Mouse (Mus musculus): ENCODE results near the gene Zc3h10. TPM values are rescaled to one million over a fixed set of nuclear protein-coding genes. Genes with fewer than 3 reads are reported as not detected.

Gene Zc3h10
- polyA plus RNA-seq (2015; fragmentation: Nextera tagmentation; extraction: Ambion mirVana) = 6.2 and 7.0 TPM in 2 replicates

GRCm38 (mm10) chr10:128547361-128548032 lies at the start of gene Zc3h10:
Zc3h10 (minus strand) TSS chr10:128547774.

GRCm38 (mm10) chr10:128589464-128590192 lies 42.1 kb upstream of the Zc3h10 start, which contains the start of gene Erbb3:
Erbb3 (minus strand) TSS chr10:128589652.

GRCm38 (mm10) chr10:128565788-128566531 lies 18.4 kb upstream of the Zc3h10 start, which contains the start of gene Pa2g4:
Pa2g4 (minus strand) TSS chr10:128565987.

GRCm38 (mm10) chr10:128548947-128549681 lies 1.5 kb upstream of the Zc3h10 start, which contains the start of gene Rpl41:
Rpl41 (minus strand) TSS chr10:128549305.

GRCm38 (mm10) chr10:128525671-128526308 lies 21.8 kb downstream of the Zc3h10 start, which contains the start of gene Esyt1:
Esyt1 (minus strand) TSS chr10:128525871.

GRCm38 (mm10) chr10:128498590-128498989 lies 49.0 kb downstream of the Zc3h10 start, which contains the start of gene Myl6b:
Myl6b (minus strand) TSS chr10:128498685.

GRCm38 (mm10) chr10:128493695-128494666 lies 53.6 kb downstream of the Zc3h10 start, which contains the start of gene Myl6:
Myl6 (minus strand) TSS chr10:128494145.

Other genes starting within 250 kb of the Zc3h10 start
- 0.16 TPM in 1 of 2 replicates, not detected in the other for gene Il23a, start 249.0 kb downstream of the Zc3h10 start, polyA plus RNA-seq (2015; fragmentation: Nextera tagmentation; extraction: Ambion mirVana)
- 16.4 and 18.3 TPM in 2 replicates for gene Pan2, start 244.4 kb downstream of the Zc3h10 start, polyA plus RNA-seq (2015; fragmentation: Nextera tagmentation; extraction: Ambion mirVana)
- 115 and 130 TPM in 2 replicates for gene Cnpy2, start 225.3 kb downstream of the Zc3h10 start, polyA plus RNA-seq (2015; fragmentation: Nextera tagmentation; extraction: Ambion mirVana)
- gene Cs, start 210.0 kb downstream of the Zc3h10 start, polyA plus RNA-seq (2015; fragmentation: Nextera tagmentation; extraction: Ambion mirVana) = 101 and 112 TPM in 2 replicates
- gene Coq10a, start 178.8 kb downstream of the Zc3h10 start, polyA plus RNA-seq (2015; fragmentation: Nextera tagmentation; extraction: Ambion mirVana) = 9.0 and 9.1 TPM in 2 replicates
- gene Ankrd52, start 170.7 kb downstream of the Zc3h10 start, polyA plus RNA-seq (2015; fragmentation: Nextera tagmentation; extraction: Ambion mirVana) = 6.4 and 6.5 TPM in 2 replicates
- gene Slc39a5, start 146.5 kb downstream of the Zc3h10 start, polyA plus RNA-seq (2015; fragmentation: Nextera tagmentation; extraction: Ambion mirVana) = 0.08 and 0.12 TPM in 2 replicates
- 48.7 and 52.0 TPM in 2 replicates for gene Nabp2, start 136.3 kb downstream of the Zc3h10 start, polyA plus RNA-seq (2015; fragmentation: Nextera tagmentation; extraction: Ambion mirVana)
- gene Rnf41, start 136.1 kb downstream of the Zc3h10 start, polyA plus RNA-seq (2015; fragmentation: Nextera tagmentation; extraction: Ambion mirVana) = 13.7 and 17.6 TPM in 2 replicates
- 22.0 and 26.1 TPM in 2 replicates for gene Smarcc2, start 88.5 kb downstream of the Zc3h10 start, polyA plus RNA-seq (2015; fragmentation: Nextera tagmentation; extraction: Ambion mirVana)
- gene Myl6, start 53.6 kb downstream of the Zc3h10 start, polyA plus RNA-seq (2015; fragmentation: Nextera tagmentation; extraction: Ambion mirVana) = 807 and 844 TPM in 2 replicates
- gene Myl6b, start 49.1 kb downstream of the Zc3h10 start, polyA plus RNA-seq (2015; fragmentation: Nextera tagmentation; extraction: Ambion mirVana) = 3.4 and 3.7 TPM in 2 replicates
- gene Esyt1, start 21.9 kb downstream of the Zc3h10 start, polyA plus RNA-seq (2015; fragmentation: Nextera tagmentation; extraction: Ambion mirVana) = 19.0 and 22.8 TPM in 2 replicates
- 3,867 and 4,026 TPM in 2 replicates for gene Rpl41, start 1.5 kb upstream of the Zc3h10 start, polyA plus RNA-seq (2015; fragmentation: Nextera tagmentation; extraction: Ambion mirVana)
- 154 and 167 TPM in 2 replicates for gene Pa2g4, start 18.2 kb upstream of the Zc3h10 start, polyA plus RNA-seq (2015; fragmentation: Nextera tagmentation; extraction: Ambion mirVana)
- 0.41 and 0.51 TPM in 2 replicates for gene Erbb3, start 41.9 kb upstream of the Zc3h10 start, polyA plus RNA-seq (2015; fragmentation: Nextera tagmentation; extraction: Ambion mirVana)
- 871 and 883 TPM in 2 replicates for gene Rps26, start 79.0 kb upstream of the Zc3h10 start, polyA plus RNA-seq (2015; fragmentation: Nextera tagmentation; extraction: Ambion mirVana)
- gene Ikzf4, start 98.2 kb upstream of the Zc3h10 start, polyA plus RNA-seq (2015; fragmentation: Nextera tagmentation; extraction: Ambion mirVana) = 0.34 and 0.95 TPM in 2 replicates
- 2.7 and 3.1 TPM in 2 replicates for gene Suox, start 126.3 kb upstream of the Zc3h10 start, polyA plus RNA-seq (2015; fragmentation: Nextera tagmentation; extraction: Ambion mirVana)
- gene Rab5b, start 148.5 kb upstream of the Zc3h10 start, polyA plus RNA-seq (2015; fragmentation: Nextera tagmentation; extraction: Ambion mirVana) = 28.3 and 31.8 TPM in 2 replicates
- 0.48 and 0.61 TPM in 2 replicates for gene Pmel, start 156.4 kb upstream of the Zc3h10 start, polyA plus RNA-seq (2015; fragmentation: Nextera tagmentation; extraction: Ambion mirVana)
- gene Cdk2, start 157.3 kb upstream of the Zc3h10 start, polyA plus RNA-seq (2015; fragmentation: Nextera tagmentation; extraction: Ambion mirVana) = 69.6 and 73.1 TPM in 2 replicates
- gene Dgka, start 197.1 kb upstream of the Zc3h10 start, polyA plus RNA-seq (2015; fragmentation: Nextera tagmentation; extraction: Ambion mirVana) = 3.3 and 5.3 TPM in 2 replicates
- gene Pym1, start 200.1 kb upstream of the Zc3h10 start, polyA plus RNA-seq (2015; fragmentation: Nextera tagmentation; extraction: Ambion mirVana) = 23.9 and 26.6 TPM in 2 replicates
- 0.67 and 1.2 TPM in 2 replicates for gene Mmp19, start 243.1 kb upstream of the Zc3h10 start, polyA plus RNA-seq (2015; fragmentation: Nextera tagmentation; extraction: Ambion mirVana)

All from spleen, postnatal 0 days (tissue).